Mouse (Mus musculus): ENCODE results near the gene Rnf144a. TPM values are rescaled to one million over a fixed set of nuclear protein-coding genes. Genes with fewer than 3 reads are reported as not detected.
A peak's percentile ranks its signal among the peaks of the same experiment; 100 is the strongest.

The Rnf144a gene
- 25.7 and 27.5 TPM in 2 replicates for polyA plus RNA-seq (2015; fragmentation: Nextera tagmentation; extraction: Ambion mirVana)

DNA sequence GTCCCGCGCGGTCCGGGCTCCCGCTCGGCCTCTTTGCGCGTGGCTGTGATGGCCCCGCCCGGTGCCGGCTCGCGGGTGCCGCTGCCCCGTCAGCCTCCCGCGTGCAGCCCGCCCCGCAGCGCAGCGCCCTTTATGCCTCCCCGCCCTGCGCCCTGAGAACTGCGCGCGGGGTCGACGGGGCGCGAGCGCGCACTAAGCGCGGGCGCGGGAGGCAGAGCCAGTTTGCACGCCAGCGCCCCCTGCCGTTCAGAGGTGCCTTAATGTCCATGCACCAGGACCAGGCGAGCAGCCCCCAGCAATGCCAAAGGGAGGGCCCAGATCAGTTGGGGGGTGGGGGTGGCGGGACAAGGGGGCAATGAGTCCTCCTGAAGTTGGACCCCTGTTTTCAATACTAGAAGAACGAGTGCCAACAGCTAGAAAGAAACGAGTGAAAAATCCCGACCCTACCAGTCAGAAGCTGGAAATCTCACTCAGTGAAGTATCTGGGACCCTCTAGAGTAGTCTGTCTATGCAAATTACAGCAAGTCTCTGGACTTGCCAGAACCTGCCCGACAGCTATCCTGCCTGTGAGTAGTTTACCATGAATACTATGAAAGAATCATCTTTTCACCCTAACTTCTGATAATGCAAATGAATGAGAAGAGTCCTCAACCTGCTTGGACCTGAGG lies at the start of gene Rnf144a:
Gene Rnf144a (minus strand): TSS at position 151 of the 668 bp plus-strand sequence.
- H3K36me3 ChIP-seq, result no peaks in the 10 kb centered on the region
- ATAC-seq (ENCODE audit: low FRiP score), result peak; percentile 87
- H3K4me2 ChIP-seq, result peak within 1 kb of the TSS; percentile 83
- H3K4me3 ChIP-seq (replicated peaks), result peak within 1 kb of the TSS; percentile 80
- H3K9me3 ChIP-seq (replicated peaks), result no peaks in the 10 kb centered on the region
- no peaks in the 10 kb centered on the region for H3K27me3 ChIP-seq (replicated peaks)
- peak within 1 kb of the TSS; percentile 88 for H3K27ac ChIP-seq (replicated peaks)
- peaks cover 40% of the 10 kb centered on the region for H3K4me1 ChIP-seq
- under 1% methylated on average over 36 of the region's 45 CpGs for WGBS
- peak within 1 kb of the TSS; percentile 97 for H3K9ac ChIP-seq (replicated peaks)

DNA sequence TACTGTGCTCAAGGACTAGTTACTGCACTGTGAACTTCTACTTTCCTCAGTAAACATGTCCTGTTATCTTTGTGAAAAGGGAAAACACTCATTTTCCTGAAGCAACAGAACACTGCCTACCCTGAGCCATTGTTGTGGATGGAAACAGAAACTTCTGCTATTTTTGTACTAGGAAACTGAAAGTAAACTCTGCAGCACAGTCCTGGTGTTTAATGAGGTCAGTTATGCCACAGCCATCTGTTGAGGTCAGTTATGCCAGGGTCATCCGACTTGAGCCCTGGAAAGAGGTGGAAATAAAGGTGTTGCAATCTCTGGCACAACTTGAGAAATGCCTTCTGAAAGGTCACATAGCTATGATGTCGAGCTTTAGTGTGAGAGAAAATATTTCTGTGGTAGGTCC lies 45.0 kb upstream of the Rnf144a start:
- Histone ChIP-seq H3K27ac (replicated peaks) (no peak overlapping the region), H3K4me3 (replicated peaks) (no peak overlapping the region), H3K9ac (replicated peaks) (no peak overlapping the region), H3K27me3 (replicated peaks) (no peaks in the 10 kb centered on the region), H3K4me2 (no peak overlapping the region), H3K9me3 (replicated peaks) (no peaks in the 10 kb centered on the region), H3K4me1 (peaks cover 8% of the 10 kb centered on the region), H3K36me3 (no peaks in the 10 kb centered on the region)
- 68% methylated on average over 2 of the region's 2 CpGs for WGBS
- no peak for ATAC-seq (ENCODE audit: low FRiP score)

DNA sequence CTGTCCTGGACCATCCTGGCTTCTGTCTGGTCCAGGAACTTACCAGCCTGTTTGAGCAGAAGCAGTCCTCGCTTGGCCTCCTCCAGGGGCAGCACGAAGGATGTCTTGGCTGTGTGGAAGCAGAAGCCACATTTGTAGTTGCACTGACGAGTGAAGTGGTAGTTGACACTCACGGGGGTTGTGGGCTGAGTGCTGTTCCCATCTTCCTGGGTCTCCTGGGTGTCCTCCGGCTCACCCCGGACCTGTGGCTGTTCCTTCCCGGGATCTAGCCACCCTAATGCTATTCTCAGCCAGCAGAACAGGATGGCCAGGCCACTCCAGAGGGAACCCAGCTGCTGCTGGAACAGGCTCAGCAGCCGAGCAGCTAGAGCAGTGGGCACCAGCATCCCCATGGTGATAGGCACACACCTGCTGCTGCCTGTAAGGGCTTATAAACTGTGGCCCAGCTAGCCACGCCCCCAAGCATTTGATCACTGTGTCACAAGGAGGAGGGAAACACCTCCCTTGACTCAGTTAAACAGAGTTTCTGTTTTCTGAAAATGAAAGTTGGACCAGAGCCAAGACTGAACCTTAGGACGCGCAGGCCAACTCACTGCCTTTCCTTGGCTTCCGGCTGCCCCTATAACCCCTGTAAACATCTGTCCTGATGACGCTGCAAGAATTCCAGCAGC lies 41.1 kb upstream of the Rnf144a start, which contains the start of gene Rsad2:
Gene Rsad2 (minus strand): TSS at position 425 of the 671 bp plus-strand sequence.
- ATAC-seq (ENCODE audit: low FRiP score), result no peak
- Histone ChIP-seq H3K27ac (replicated peaks) (no peak within 1 kb of the TSS), H3K9me3 (replicated peaks) (no peaks in the 10 kb centered on the region), H3K4me2 (peak within 1 kb of the TSS; percentile 19; the same call in 1 of the 2 replicates), H3K27me3 (replicated peaks) (no peaks in the 10 kb centered on the region), H3K4me1 (peaks cover 11% of the 10 kb centered on the region), H3K36me3 (no peaks in the 10 kb centered on the region), H3K9ac (replicated peaks) (no peak within 1 kb of the TSS), H3K4me3 (replicated peaks) (no peak within 1 kb of the TSS)
- WGBS, result 43% methylated on average over 13 of the region's 13 CpGs

DNA sequence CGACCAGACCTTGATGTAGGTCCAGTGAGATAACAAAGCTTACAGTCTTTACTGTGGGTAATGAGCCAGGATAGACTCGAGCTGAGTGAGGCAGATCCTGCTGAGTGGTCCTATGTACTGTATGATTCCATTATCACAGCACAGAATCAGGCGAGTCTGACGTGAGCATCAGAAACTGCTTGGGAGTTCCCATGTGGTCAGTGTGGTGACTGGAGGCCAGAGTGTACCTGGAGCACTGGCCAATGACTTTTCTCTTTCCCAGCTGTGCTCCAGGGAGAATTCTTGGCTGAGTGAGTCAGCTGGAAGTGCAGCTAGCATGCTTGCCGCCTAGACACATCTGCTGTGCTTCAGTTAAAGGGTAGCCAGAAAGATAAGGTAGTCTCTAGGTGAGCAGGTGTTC lies 39.6 kb upstream of the Rnf144a start:
- H3K4me3 ChIP-seq (replicated peaks), result no peak overlapping the region
- no peak overlapping the region for H3K4me2 ChIP-seq
- H3K27ac ChIP-seq (replicated peaks), result no peak overlapping the region
- no peak overlapping the region for H3K9ac ChIP-seq (replicated peaks)
- no peaks in the 10 kb centered on the region for H3K27me3 ChIP-seq (replicated peaks)
- peaks cover 11% of the 10 kb centered on the region for H3K4me1 ChIP-seq
- no peaks in the 10 kb centered on the region for H3K36me3 ChIP-seq
- no peaks in the 10 kb centered on the region for H3K9me3 ChIP-seq (replicated peaks)
- WGBS, result 52% methylated on average over 5 of the region's 5 CpGs
- no peak for ATAC-seq (ENCODE audit: low FRiP score)

DNA sequence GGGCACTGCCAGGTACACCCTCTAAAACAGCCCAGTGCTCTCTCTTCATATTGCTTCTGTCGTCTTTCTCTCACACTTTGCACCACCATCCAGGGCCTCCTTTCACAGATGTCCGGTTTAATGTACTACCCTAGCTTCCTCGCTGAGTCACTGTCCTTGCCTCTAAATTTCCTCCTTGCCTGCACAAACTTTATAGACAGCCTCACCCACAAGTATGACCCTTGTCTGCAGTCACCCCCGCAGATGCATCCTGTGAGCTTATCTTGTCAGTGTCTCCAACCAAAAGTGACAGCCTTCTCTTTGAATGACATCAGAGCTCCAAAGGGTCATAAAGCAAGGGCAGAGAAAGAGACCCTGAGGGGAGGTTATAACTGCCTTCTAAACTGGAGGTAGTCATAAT lies 37.9 kb upstream of the Rnf144a start:
- ATAC-seq (ENCODE audit: low FRiP score), result no peak
- Histone ChIP-seq H3K9me3 (replicated peaks) (no peaks in the 10 kb centered on the region), H3K36me3 (no peaks in the 10 kb centered on the region), H3K4me3 (replicated peaks) (no peak overlapping the region), H3K9ac (replicated peaks) (no peak overlapping the region), H3K27ac (replicated peaks) (no peak overlapping the region), H3K27me3 (replicated peaks) (no peaks in the 10 kb centered on the region), H3K4me1 (peaks cover 11% of the 10 kb centered on the region), H3K4me2 (no peak overlapping the region)
- WGBS, result 71% methylated on average over 4 of the region's 4 CpGs

DNA sequence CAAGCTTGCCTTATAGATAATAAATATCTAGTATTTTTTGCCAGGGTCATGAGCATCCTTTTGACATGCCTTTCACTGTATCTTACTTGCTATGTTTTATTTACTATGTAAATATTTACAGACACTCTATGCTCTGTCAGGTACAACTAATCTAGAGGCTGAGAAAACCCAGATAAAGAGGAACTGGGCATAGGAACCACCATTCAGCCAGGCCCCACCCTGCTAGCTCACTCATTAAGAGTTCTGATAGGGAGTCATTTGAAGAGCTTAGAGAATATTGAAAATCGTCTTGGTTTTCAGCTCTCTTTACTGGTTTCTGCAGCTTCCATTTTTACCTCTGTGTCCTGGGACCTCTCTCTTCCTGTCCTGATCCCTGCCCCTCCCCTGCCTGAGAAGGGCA lies 36.1 kb upstream of the Rnf144a start:
- Histone ChIP-seq H3K27me3 (replicated peaks) (no peaks in the 10 kb centered on the region), H3K4me3 (replicated peaks) (no peak overlapping the region), H3K36me3 (no peaks in the 10 kb centered on the region), H3K4me1 (peaks cover 7% of the 10 kb centered on the region), H3K9ac (replicated peaks) (no peak overlapping the region), H3K9me3 (replicated peaks) (no peaks in the 10 kb centered on the region), H3K4me2 (no peak overlapping the region), H3K27ac (replicated peaks) (no peak overlapping the region)
- 70% methylated on average over 1 of the region's 1 CpGs for WGBS
- ATAC-seq (ENCODE audit: low FRiP score), result no peak

DNA sequence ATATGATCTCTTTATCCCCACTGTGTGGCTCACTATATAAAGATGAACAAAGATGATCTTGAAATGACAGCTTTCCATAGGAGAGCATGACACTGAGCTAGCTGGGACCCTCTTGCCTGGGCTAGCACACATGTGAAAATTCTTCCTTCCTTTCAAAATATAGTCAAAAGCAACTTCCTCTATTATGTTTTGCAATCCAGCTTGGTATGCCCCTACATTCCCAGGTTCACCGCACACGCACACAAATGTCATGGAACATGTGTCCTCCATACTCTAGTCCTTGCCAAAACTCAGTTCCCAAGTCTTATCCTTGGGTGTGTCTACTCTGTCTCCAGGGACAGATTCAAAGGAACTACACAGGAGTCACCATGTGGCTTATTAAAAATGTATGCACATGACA lies 34.4 kb upstream of the Rnf144a start:
- Histone ChIP-seq H3K4me1 (no peaks in the 10 kb centered on the region), H3K4me2 (no peak overlapping the region), H3K27me3 (replicated peaks) (no peaks in the 10 kb centered on the region), H3K9ac (replicated peaks) (no peak overlapping the region), H3K9me3 (replicated peaks) (no peaks in the 10 kb centered on the region), H3K27ac (replicated peaks) (no peak overlapping the region), H3K36me3 (no peaks in the 10 kb centered on the region), H3K4me3 (replicated peaks) (no peak overlapping the region)
- no peak for ATAC-seq (ENCODE audit: low FRiP score)
- WGBS, result 96% methylated on average over 2 of the region's 2 CpGs

DNA sequence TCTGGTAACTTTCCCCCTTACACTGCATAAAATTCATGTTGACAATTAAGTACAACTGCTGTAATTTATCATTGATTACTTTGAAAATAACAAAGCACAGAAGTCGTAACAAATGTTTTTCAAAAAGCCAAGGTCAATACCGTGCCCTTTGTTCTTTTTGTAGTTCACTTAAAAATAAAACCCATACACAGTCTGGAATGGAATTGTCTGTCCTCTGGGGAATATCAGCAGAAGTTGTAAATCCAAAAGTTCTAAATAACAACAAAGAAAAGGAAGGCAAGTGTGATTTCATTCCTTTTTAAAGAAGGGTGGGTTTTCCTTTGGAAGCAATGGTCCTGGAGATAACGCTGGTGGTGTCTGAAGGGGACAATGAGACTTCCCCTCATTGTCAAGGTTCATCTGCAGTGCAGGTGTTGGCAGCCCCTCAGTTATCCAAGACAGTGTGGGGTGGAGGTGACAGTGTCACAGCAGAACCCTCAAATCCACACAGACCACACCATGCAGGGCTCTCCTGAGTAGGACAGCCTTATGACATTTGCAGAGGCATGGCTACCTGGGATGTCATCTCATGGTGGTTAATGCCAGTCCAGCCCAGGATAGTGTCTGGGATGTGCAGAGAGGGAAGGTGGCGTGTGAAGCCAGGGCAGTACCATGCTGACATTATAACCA lies 31.5 kb upstream of the Rnf144a start:
- ATAC-seq (ENCODE audit: low FRiP score), result no peak
- H3K9me3 ChIP-seq (replicated peaks), result no peaks in the 10 kb centered on the region
- no peaks in the 10 kb centered on the region for H3K4me1 ChIP-seq
- H3K36me3 ChIP-seq, result no peaks in the 10 kb centered on the region
- H3K4me3 ChIP-seq (replicated peaks), result no peak overlapping the region
- 87% methylated on average over 4 of the region's 4 CpGs for WGBS
- no peaks in the 10 kb centered on the region for H3K27me3 ChIP-seq (replicated peaks)
- no peak overlapping the region for H3K27ac ChIP-seq (replicated peaks)
- H3K4me2 ChIP-seq, result no peak overlapping the region
- no peak overlapping the region for H3K9ac ChIP-seq (replicated peaks)

DNA sequence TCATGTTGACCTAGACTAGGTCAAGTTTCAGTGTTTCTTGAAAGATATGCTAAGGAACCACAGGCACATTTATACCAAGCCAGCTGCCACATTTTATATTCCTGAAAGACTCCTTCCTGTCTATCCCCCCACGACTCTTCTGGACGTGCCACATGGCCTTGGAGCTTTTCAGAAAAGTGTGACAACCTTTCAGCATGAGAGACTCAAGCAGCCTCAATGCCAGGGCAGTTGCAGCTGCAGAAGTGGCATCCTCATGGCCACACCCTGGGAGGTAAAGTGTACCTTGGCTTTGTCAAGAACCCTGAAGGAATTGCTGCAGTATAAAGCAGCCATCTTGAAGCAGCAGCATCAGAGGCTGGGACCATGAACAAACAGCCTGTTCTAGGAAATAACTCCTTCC lies 29.5 kb upstream of the Rnf144a start:
- H3K9me3 ChIP-seq (replicated peaks), result no peaks in the 10 kb centered on the region
- WGBS, result 92% methylated on average over 2 of the region's 2 CpGs
- no peak overlapping the region for H3K27ac ChIP-seq (replicated peaks)
- no peaks in the 10 kb centered on the region for H3K27me3 ChIP-seq (replicated peaks)
- no peak for ATAC-seq (ENCODE audit: low FRiP score)
- H3K4me3 ChIP-seq (replicated peaks), result no peak overlapping the region
- no peaks in the 10 kb centered on the region for H3K36me3 ChIP-seq
- no peak overlapping the region for H3K4me2 ChIP-seq
- no peak overlapping the region for H3K9ac ChIP-seq (replicated peaks)
- no peaks in the 10 kb centered on the region for H3K4me1 ChIP-seq

DNA sequence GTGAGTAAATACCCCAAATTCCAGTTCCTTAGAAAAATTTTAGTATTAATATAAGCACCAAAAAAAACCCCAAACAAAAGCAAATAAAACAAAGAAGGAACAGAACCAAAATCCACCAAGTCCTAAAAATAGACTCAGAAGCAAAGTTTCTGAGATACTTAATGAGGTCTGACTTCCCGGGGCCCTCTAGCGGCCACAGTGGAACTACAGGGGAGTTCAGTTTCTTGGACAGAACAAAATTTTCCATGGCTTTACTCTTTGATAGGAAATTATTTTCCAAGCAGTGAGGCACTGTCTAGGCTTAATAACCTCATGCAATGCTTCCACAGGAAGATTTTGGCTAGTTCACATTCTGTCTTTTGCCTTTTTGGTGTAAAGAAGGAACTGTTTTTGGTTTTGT lies 29.0 kb upstream of the Rnf144a start:
- H3K4me3 ChIP-seq (replicated peaks), result no peak overlapping the region
- no peaks in the 10 kb centered on the region for H3K36me3 ChIP-seq
- no peaks in the 10 kb centered on the region for H3K9me3 ChIP-seq (replicated peaks)
- WGBS, result 0% methylated on average over 2 of the region's 2 CpGs
- H3K4me1 ChIP-seq, result no peaks in the 10 kb centered on the region
- H3K4me2 ChIP-seq, result no peak overlapping the region
- no peaks in the 10 kb centered on the region for H3K27me3 ChIP-seq (replicated peaks)
- no peak overlapping the region for H3K27ac ChIP-seq (replicated peaks)
- ATAC-seq (ENCODE audit: low FRiP score), result no peak
- H3K9ac ChIP-seq (replicated peaks), result no peak overlapping the region

DNA sequence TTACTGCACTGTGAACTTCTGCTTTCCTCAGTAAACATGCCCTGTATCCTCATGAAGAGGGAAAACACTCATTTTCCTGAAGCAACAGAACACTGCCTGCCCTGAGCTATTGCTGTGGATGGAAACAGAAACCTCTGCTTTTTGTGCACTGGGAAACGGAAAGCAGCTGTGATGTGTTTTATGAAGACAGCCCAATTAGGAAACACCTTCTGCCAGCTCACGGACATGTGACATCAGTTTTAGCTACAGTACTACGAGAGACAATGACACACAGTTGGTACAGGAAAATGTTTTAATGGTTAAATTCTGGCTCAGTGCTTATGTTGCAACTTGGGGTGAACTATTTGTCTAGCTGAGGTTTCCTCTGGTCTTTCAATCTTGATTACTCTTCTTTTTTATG lies 24.3 kb upstream of the Rnf144a start:
- H3K9ac ChIP-seq (replicated peaks), result no peak overlapping the region
- ATAC-seq (ENCODE audit: low FRiP score), result no peak
- WGBS, result 61% methylated on average over 3 of the region's 3 CpGs
- H3K27me3 ChIP-seq (replicated peaks), result no peaks in the 10 kb centered on the region
- no peak overlapping the region for H3K27ac ChIP-seq (replicated peaks)
- H3K4me3 ChIP-seq (replicated peaks), result no peak overlapping the region
- no peaks in the 10 kb centered on the region for H3K36me3 ChIP-seq
- H3K4me2 ChIP-seq, result no peak overlapping the region
- H3K4me1 ChIP-seq, result no peaks in the 10 kb centered on the region
- no peaks in the 10 kb centered on the region for H3K9me3 ChIP-seq (replicated peaks)

DNA sequence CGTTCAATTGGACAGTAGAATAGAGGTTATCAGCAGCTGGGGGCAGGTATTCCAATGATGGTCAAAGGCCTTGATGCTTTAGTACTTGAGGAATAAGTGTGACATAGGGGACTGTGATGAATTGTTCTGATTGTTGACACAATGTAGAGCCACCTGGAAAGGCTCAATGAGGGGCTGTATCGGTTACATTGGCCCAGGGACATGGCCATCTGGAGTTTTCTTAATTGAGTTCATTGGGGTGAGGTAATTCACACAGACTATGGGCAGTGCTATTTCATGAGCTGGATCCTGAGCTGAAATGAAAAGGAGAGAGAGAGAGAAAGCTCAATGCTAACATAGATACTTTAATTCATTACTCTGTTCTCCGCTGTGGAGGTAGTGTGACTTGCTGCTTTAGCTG lies 22.9 kb upstream of the Rnf144a start:
- no peak overlapping the region for H3K9ac ChIP-seq (replicated peaks)
- H3K27me3 ChIP-seq (replicated peaks), result no peaks in the 10 kb centered on the region
- 65% methylated on average over 3 of the region's 3 CpGs for WGBS
- H3K4me2 ChIP-seq, result no peak overlapping the region
- H3K9me3 ChIP-seq (replicated peaks), result no peaks in the 10 kb centered on the region
- no peak overlapping the region for H3K27ac ChIP-seq (replicated peaks)
- H3K36me3 ChIP-seq, result no peaks in the 10 kb centered on the region
- H3K4me1 ChIP-seq, result no peaks in the 10 kb centered on the region
- ATAC-seq (ENCODE audit: low FRiP score), result no peak
- no peak overlapping the region for H3K4me3 ChIP-seq (replicated peaks)

Measured in neural tube, embryonic 15.5 days (tissue).